Mouse (Mus musculus) limb, embryonic 15.5 days (tissue): ENCODE measurements at regions not wholly inside any gene's neighbourhood (a gene's known extent, or its start where the extent isn't known, plus 50 kb on each side); places are given as distances from the start of the nearest gene placed in this dataset.

Source experiments
- ATAC-seq: fragments of 200-750 bp; cut with Nextera tagmentation; 2 replicates; pipeline ENCODE4 v1.8.0; 2017; ENCODE audit warnings: low read depth, moderate TSS enrichment; ENCODE audit not compliant: insufficient number of reproducible peaks, low FRiP score, low TSS enrichment
- H3K27ac ChIP-seq: fragments of 300-500 bp; sonication (generic); 2 replicates; pipeline ENCODE4 v1.5.1; 2015; ENCODE audit warnings: moderate library complexity, mild to moderate bottlenecking, inconsistent platforms
- H3K27me3 ChIP-seq: fragments of 300-500 bp; sonication (generic); 2 replicates; pipeline ENCODE4 v1.6.1; 2015; ENCODE audit warnings: inconsistent platforms
- H3K36me3 ChIP-seq: fragments of 300-500 bp; sonication (generic); 2 replicates; pipeline ENCODE4 v1.6.1; 2015; ENCODE audit warnings: inconsistent platforms
- H3K4me1 ChIP-seq: fragments of 300-500 bp; sonication (generic); 2 replicates; pipeline ENCODE4 v1.6.1; 2015; ENCODE audit warnings: inconsistent platforms
- H3K4me2 ChIP-seq: fragments of 300-500 bp; sonication (generic); 2 replicates; pipeline ENCODE4 v1.6.1; 2015; ENCODE audit warnings: mild to moderate bottlenecking, inconsistent platforms
- H3K4me3 ChIP-seq: fragments of 300-500 bp; sonication (generic); 2 replicates; pipeline ENCODE4 v1.5.1; 2015; ENCODE audit warnings: mild to moderate bottlenecking, inconsistent platforms
- H3K9ac ChIP-seq: fragments of 300-500 bp; sonication (generic); 2 replicates; pipeline ENCODE4 v1.6.1; 2015; ENCODE audit warnings: inconsistent platforms
- H3K9me3 ChIP-seq: fragments of 300-500 bp; sonication (generic); 2 replicates; pipeline ENCODE4 v1.6.1; 2016; ENCODE audit warnings: inconsistent platforms
- WGBS: fragments of 180-500 bp; shearing (Covaris S2); methylation state at CpG from one replicate; pipeline ENCODE4 v1.1.7; 2015; 5-methylcytosine and 5-hydroxymethylcytosine counted together

DNA sequence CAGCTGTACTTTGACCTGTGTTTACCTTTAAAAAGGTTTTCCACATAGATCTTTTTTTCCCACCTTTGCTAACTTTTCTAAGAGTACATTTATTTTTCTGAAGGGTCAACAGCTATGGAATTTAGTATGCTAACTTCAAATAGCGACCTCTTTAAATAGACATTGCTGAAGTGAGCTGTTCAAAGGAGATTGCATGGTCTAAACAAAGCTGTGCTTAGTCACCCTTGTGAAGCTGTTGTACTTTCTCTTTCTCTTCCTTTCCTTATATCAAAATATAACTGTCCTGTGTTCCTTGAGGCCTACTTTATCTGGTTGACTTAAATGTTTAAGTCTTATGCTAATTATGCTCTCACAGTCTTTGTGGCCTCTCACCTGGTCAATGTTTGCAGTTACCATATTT is 1416.2 kb upstream of the Zeb2 start:
- Histone ChIP-seq H3K27ac (no peak overlapping the region), H3K9ac (no peak overlapping the region), H3K27me3 (no peaks in the 10 kb centered on the region), H3K4me2 (no peak overlapping the region), H3K4me1 (no peaks in the 10 kb centered on the region), H3K36me3 (no peaks in the 10 kb centered on the region), H3K4me3 (no peak overlapping the region), H3K9me3 (no peaks in the 10 kb centered on the region)
- no peak for ATAC-seq
- WGBS = 71% methylated on average over 1 of the region's 1 CpGs

GRCm38 (mm10) chr2:46530686-46531085 is 1413.5 kb upstream of the Zeb2 start:
- H3K9me3 ChIP-seq = no peaks in the 10 kb centered on the region
- H3K4me3 ChIP-seq = no peak overlapping the region
- no peaks in the 10 kb centered on the region for H3K27me3 ChIP-seq
- no peak overlapping the region for H3K27ac ChIP-seq
- ATAC-seq = no peak
- H3K36me3 ChIP-seq = no peaks in the 10 kb centered on the region
- no peak overlapping the region for H3K9ac ChIP-seq
- H3K4me1 ChIP-seq = no peaks in the 10 kb centered on the region
- no peak overlapping the region for H3K4me2 ChIP-seq
- 74% methylated on average over 1 of the region's 1 CpGs for WGBS

DNA sequence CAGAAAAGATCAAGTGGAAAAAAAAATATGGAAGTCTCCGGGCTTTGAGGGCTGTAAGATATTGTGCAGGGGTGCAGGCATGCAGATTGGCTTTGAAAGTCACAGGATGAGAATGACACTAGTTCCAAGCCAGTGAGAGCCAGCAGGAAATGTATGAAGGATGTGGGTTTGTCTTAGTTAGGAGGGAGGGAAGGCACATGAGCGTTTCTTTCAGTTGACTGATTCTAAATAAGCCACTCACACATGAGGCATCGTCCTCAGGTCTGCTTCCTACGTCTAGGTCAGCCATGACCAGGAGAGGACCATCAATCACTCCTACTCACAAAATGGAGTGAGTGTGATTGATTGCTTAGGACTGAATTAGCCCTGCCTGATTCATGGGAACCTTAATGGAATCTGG is 1408.0 kb upstream of the Zeb2 start:
- 45% methylated on average over 4 of the region's 4 CpGs for WGBS
- H3K27me3 ChIP-seq = no peaks in the 10 kb centered on the region
- H3K4me3 ChIP-seq = no peak overlapping the region
- no peaks in the 10 kb centered on the region for H3K9me3 ChIP-seq
- H3K27ac ChIP-seq = no peak overlapping the region
- H3K9ac ChIP-seq = no peak overlapping the region
- H3K4me2 ChIP-seq = no peak overlapping the region
- no peak for ATAC-seq
- no peaks in the 10 kb centered on the region for H3K36me3 ChIP-seq
- no peaks in the 10 kb centered on the region for H3K4me1 ChIP-seq

GRCm38 (mm10) chr2:46524625-46525024 is 1407.4 kb upstream of the Zeb2 start:
- WGBS = 50% methylated on average over 6 of the region's 6 CpGs

DNA sequence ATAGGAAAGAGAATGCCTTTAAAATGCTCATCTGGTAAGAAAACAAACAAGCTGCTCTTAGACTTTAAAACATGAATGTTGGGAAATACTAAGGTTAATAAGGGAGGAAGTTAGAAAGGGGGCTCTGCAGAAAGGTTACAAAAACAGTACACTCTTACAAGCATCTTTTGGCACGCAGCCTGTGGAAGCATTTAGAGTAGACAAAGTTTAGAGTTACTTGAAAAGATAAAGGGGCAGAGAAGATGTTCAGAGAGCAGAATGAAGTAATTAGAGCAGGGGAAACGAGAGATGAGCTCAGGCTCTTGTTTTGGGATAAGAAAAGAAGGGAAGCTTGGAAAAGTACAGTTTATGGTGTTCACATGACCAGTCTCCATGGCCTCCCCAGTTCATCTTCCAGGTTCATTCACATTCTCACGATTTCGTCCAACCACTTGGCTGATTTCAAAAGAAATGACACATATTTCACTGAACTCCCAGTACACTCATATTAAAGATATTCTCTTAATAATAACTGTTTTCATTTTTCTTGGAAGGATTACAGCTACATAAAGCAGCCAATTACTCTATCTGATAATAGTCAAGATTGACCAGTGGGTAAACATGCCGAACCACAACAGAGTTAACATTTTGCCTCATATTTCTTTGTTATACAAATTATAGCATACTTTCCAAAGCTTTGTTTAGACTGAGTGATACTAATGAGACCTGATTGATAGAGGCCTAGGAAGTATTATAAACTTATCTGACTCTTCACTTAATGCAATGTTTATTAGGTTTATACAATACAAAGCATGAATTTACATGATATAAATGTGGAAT is 1404.2 kb upstream of the Zeb2 start:
- Histone ChIP-seq H3K9ac (no peak overlapping the region), H3K4me3 (no peak overlapping the region), H3K27ac (no peak overlapping the region), H3K27me3 (no peaks in the 10 kb centered on the region), H3K9me3 (no peaks in the 10 kb centered on the region), H3K36me3 (no peaks in the 10 kb centered on the region), H3K4me2 (no peak overlapping the region), H3K4me1 (no peaks in the 10 kb centered on the region)
- no peak for ATAC-seq
- 74% methylated on average over 5 of the region's 5 CpGs for WGBS

More at GRCm38 (mm10) chr2:46524625-46525024, 1407.4 kb upstream of the Zeb2 start:
- no peaks in the 10 kb centered on the region for H3K36me3 ChIP-seq
- H3K9ac ChIP-seq = no peak overlapping the region
- no peak for ATAC-seq
- H3K27me3 ChIP-seq = no peaks in the 10 kb centered on the region
- no peak overlapping the region for H3K27ac ChIP-seq
- H3K4me2 ChIP-seq = no peak overlapping the region
- H3K4me3 ChIP-seq = no peak overlapping the region
- no peaks in the 10 kb centered on the region for H3K4me1 ChIP-seq
- H3K9me3 ChIP-seq = no peaks in the 10 kb centered on the region

DNA sequence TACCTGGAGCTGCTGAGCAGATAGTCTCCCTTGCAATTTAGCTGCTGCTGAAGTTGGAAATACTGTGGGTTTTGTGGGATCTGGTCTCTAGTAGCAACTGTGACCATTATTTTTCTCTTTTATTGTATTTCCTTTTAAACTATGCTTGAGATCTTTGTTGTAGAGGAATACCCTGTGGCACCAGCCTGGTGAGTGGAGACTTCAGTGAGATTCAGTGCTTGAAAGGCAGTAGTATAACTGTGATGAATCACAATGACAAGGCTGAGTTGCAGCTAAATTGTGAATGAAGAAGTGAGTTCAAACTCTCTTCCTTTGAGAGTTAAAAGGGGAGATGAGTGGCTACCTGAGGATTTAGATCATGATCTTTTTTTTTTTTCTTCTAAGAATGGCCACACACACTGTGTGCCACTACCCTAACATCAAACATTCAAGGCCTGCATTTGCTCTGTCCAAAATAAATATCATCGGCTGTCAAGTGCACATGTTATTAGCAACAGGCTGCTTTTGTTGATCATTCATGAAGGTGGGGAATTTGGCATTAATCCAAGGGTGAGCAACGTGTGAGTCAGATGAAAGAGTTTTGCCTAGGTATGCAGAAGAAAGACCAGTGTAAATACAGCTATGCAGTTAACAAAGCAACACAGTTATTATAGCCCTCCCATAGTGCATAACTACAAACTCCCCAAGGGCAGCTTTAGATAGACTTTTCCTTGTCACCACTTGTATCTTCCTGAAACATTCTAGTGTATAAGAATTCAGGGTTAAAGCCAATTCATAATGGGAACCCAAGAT is 1395.2 kb upstream of the Zeb2 start:
- no peaks in the 10 kb centered on the region for H3K27me3 ChIP-seq
- no peak for ATAC-seq

DNA sequence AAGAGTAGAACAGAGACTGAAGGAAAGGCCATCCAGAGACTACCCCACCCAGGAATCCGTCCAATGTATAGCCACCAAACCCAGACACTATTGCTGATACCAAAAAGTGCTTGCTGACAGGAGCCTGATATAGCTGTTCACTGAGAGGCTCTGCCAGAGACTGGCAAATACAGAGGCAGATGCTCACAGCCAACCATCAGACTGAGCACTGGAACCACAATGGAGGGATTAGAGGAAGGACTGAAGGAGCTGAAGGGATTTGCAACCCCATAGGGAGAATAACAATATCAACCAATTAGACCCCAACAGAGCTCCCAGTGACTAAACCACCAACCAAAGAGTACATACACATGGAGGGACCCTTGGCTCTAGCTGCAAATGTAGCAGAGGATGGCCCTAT is 1389.8 kb upstream of the Zeb2 start:
- Histone ChIP-seq H3K4me3 (no peak overlapping the region), H3K4me1 (no peaks in the 10 kb centered on the region), H3K36me3 (no peaks in the 10 kb centered on the region), H3K4me2 (no peak overlapping the region), H3K27ac (no peak overlapping the region), H3K9me3 (no peaks in the 10 kb centered on the region), H3K27me3 (no peaks in the 10 kb centered on the region), H3K9ac (no peak overlapping the region)
- 67% methylated on average over 1 of the region's 1 CpGs for WGBS
- no peak for ATAC-seq

More for the DNA sequence above, 1395.2 kb upstream of the Zeb2 start:
- Histone ChIP-seq H3K36me3 (no peaks in the 10 kb centered on the region), H3K9me3 (no peaks in the 10 kb centered on the region), H3K4me1 (no peaks in the 10 kb centered on the region), H3K9ac (no peak overlapping the region), H3K4me2 (no peak overlapping the region), H3K4me3 (no peak overlapping the region), H3K27ac (no peak overlapping the region)
- WGBS = 34% methylated on average over 2 of the region's 2 CpGs

GRCm38 (mm10) chr2:46503074-46503473 is 1385.9 kb upstream of the Zeb2 start:
- Histone ChIP-seq H3K9ac (no peak overlapping the region), H3K4me1 (no peaks in the 10 kb centered on the region), H3K36me3 (no peaks in the 10 kb centered on the region), H3K4me2 (no peak overlapping the region), H3K9me3 (no peaks in the 10 kb centered on the region), H3K27me3 (no peaks in the 10 kb centered on the region), H3K27ac (no peak overlapping the region), H3K4me3 (no peak overlapping the region)
- ATAC-seq = no peak
- WGBS = 87% methylated on average over 2 of the region's 2 CpGs

DNA sequence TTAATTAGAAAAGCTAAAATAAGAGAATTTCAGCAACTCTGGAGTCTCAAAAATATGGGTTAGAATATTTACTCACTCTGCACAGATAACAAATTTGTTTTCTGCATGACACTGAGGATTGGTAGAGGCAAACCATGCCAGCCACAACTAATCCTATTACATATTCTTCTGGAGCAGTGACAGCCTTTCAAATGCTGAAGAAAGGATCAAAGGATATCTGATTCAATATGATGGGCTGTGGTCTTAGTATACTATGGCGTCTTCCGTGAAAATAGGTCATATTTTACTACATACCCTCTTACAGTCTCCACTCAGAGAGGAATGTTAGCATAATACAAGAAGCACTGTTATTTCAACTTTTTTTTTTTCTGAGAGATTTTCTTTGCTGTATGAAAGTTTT is 1375.1 kb upstream of the Zeb2 start:
- Histone ChIP-seq H3K27me3 (no peaks in the 10 kb centered on the region), H3K27ac (no peak overlapping the region), H3K4me2 (no peak overlapping the region), H3K9ac (no peak overlapping the region), H3K36me3 (no peaks in the 10 kb centered on the region), H3K4me1 (no peaks in the 10 kb centered on the region), H3K9me3 (no peaks in the 10 kb centered on the region), H3K4me3 (no peak overlapping the region)
- WGBS = 76% methylated on average over 2 of the region's 2 CpGs
- ATAC-seq = no peak

DNA sequence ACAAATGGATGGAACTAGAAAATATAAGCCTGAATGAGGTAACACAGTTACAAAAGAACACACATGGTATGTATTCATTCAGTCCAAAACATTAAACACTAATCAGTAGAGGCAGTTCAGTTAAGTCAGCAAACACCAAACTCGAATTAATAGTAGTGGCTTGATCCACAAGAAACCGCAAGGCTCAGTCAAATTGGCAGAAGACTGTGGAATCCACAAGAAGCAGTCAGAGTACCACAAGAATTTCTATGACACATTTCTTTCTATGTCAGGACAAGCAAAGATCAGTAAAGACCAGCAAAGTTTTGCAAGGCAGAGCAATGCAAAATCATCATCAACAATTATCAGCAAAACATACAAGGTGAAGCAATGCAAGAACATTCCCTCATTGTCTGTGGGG is 1373.9 kb upstream of the Zeb2 start:
- H3K4me2 ChIP-seq = no peak overlapping the region
- H3K27ac ChIP-seq = no peak overlapping the region
- 78% methylated on average over 2 of the region's 2 CpGs for WGBS
- no peaks in the 10 kb centered on the region for H3K27me3 ChIP-seq
- no peak for ATAC-seq
- H3K9ac ChIP-seq = no peak overlapping the region
- no peaks in the 10 kb centered on the region for H3K36me3 ChIP-seq
- H3K9me3 ChIP-seq = no peaks in the 10 kb centered on the region
- H3K4me3 ChIP-seq = no peak overlapping the region
- no peaks in the 10 kb centered on the region for H3K4me1 ChIP-seq

DNA sequence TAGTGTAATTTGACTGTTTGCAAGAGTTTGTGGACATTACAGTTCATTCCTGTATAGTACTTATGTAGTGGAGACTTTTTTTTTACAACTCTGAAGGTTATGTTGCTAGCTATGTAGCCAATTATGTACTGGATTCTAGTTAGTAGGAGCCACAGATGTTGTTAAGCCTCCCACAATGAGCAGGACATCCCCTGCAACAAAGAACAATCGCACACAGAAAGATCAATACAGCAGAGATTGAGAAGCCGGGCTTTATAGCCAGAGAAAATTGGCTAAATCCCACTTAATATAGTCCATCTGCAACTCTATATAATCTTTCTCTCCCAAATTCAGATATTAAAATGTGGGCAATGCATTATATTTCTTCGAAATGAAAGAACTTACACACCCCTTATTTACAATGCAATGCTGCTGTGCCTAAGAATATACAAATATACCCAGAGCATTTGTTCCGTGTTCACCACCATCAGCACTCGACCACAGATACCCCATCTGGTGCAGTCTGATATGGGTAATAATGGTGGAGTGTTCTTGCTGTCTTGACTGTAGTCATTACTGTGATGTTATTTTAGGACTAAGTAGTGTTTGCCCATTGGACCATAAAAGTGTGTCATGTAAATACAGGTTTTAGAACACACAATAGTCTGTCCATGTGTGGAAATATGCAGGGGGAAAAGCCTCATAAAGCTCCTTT is 1351.9 kb upstream of the Zeb2 start:
- H3K4me3 ChIP-seq = no peak overlapping the region
- no peaks in the 10 kb centered on the region for H3K27me3 ChIP-seq
- H3K4me1 ChIP-seq = peaks cover 4% of the 10 kb centered on the region
- H3K9ac ChIP-seq = no peak overlapping the region
- WGBS = 59% methylated on average over 5 of the region's 5 CpGs
- H3K9me3 ChIP-seq = no peaks in the 10 kb centered on the region
- no peaks in the 10 kb centered on the region for H3K36me3 ChIP-seq
- no peak overlapping the region for H3K27ac ChIP-seq
- H3K4me2 ChIP-seq = no peak overlapping the region
- ATAC-seq = no peak

- H3K4me2 ChIP-seq = no peak overlapping the region
- H3K9ac ChIP-seq = no peak overlapping the region
- no peaks in the 10 kb centered on the region for H3K36me3 ChIP-seq
- H3K4me3 ChIP-seq = no peak overlapping the region
- no peak for ATAC-seq
- WGBS = 23% methylated on average over 4 of the region's 4 CpGs
- H3K4me1 ChIP-seq = peaks cover 4% of the 10 kb centered on the region
- no peak overlapping the region for H3K27ac ChIP-seq
- no peaks in the 10 kb centered on the region for H3K9me3 ChIP-seq
- no peaks in the 10 kb centered on the region for H3K27me3 ChIP-seq
Measured at GRCm38 (mm10) chr2:46465389-46465788, 1348.2 kb upstream of the Zeb2 start.
